Mouse (Mus musculus) hindbrain, embryonic 10.5 days (tissue): ENCODE measurements around the gene Methig1. TPM values are rescaled to one million over a fixed set of nuclear protein-coding genes. Genes with fewer than 3 reads are reported as not detected.
A peak's percentile ranks its signal among the peaks of the same experiment; 100 is the strongest.
"Not testable (repeated sequence)": the region's sequence is repeated elsewhere in the genome, so short reads cannot be mapped to it uniquely, and the experiment has no call there.

Experiments
- DNase-seq: peaks from one replicate; pipeline ENCODE4 v3.0.0-alpha.2; 2017; ENCODE audit warnings: low spot score
- H3K27ac ChIP-seq: fragments of 300-500 bp; sonication (generic); 2 replicates; pipeline ENCODE4 v1.5.1; 2016; ENCODE audit warnings: mild to moderate bottlenecking, moderate library complexity
- H3K27me3 ChIP-seq: fragments of 300-500 bp; sonication (generic); 2 replicates; pipeline ENCODE4 v1.6.1; 2016; ENCODE audit warnings: mild to moderate bottlenecking; ENCODE audit not compliant: poor library complexity, insufficient read depth, severe bottlenecking
- H3K36me3 ChIP-seq: fragments of 300-500 bp; sonication (generic); 2 replicates; pipeline ENCODE4 v1.6.1; 2016; ENCODE audit warnings: mild to moderate bottlenecking, moderate library complexity
- H3K4me1 ChIP-seq: fragments of 300-500 bp; sonication (generic); replicated peaks from 2 replicates; pipeline ENCODE4 v1.6.1; 2016; ENCODE audit warnings: mild to moderate bottlenecking
- H3K4me3 ChIP-seq: fragments of 300-500 bp; sonication (generic); 2 replicates; pipeline ENCODE4 v1.5.1; 2016; ENCODE audit warnings: mild to moderate bottlenecking, moderate library complexity
- H3K9me3 ChIP-seq: fragments of 300-500 bp; sonication (generic); 2 replicates; pipeline ENCODE4 v1.6.1; 2016; ENCODE audit warnings: mild to moderate bottlenecking, moderate library complexity
- WGBS: fragments of 180-500 bp; shearing (Covaris S2); methylation state at CpG from one replicate; pipeline ENCODE4 v1.1.7; 2016; 5-methylcytosine and 5-hydroxymethylcytosine counted together
- polyA plus RNA-seq: library from polyadenylated mRNA; unstranded; fragments of >200 nt; fragmentation: Nextera tagmentation; extraction: Ambion mirVana; gene quantifications from 2 replicates; pipeline ENCODE4 v1.2.1, GENCODE M21; 2016

Methig1 gene
- polyA plus RNA-seq, 1 experiment from 2014 or later, result 0.21 TPM

DNA sequence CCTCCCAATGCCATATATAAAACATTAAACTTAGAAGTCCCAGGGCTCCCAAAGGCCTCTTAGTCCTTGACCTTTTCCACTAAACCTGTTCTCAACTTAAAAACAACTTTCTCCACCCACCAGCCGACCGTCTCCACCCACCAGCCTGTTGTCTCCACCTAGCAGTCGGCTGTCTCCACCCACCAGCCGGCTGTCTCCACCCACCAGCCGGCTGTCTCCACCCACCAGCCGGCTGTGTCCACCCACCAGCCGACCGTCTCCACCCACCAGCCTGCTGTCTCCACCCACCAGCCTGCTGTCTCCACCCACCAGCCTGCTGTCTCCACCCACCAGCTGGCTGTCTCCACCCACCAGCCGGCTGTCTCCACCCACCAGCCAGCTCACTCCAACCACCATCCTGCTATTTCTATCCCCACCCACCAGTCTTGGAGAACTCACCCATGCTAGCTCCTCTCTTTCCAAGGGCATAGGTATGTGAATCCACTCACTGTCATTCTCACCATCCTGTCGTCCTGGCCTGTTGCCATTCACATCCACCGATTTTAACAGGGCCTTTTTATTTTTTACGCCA, 28.8 kb upstream of the Methig1 start:
- Histone ChIP-seq H3K4me1 (no peaks in the 10 kb centered on the region), H3K27ac (no peak overlapping the region), H3K27me3 (no peaks in the 10 kb centered on the region), H3K9me3 (no peaks in the 10 kb centered on the region), H3K36me3 (no peaks in the 10 kb centered on the region), H3K4me3 (no peak overlapping the region)
- 70% methylated on average over 12 of the region's 12 CpGs for WGBS
- DNase-seq, result no peak

DNA sequence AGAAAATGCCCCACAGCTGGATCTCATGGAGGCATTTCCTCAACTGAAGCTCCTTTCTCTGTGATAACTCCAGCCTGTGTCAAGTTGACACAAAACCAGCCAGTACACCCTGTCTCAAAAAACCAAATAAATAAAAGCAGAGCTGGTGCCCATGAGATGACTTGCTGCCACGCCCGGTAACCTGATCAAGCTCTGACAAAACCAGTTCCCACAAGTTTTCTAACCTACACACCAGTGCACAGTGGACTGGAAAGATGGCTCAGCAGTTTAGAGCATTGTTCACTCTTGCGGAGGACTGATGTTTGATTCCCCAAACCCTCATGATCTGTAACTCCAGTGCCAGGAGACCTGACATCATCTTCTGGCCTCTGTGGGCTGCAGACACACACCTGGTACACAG, 27.7 kb upstream of the Methig1 start:
- no peaks in the 10 kb centered on the region for H3K36me3 ChIP-seq
- 91% methylated on average over 3 of the region's 3 CpGs for WGBS

GRCm38 (mm10) chr15:100328089-100328488, 24.9 kb upstream of the Methig1 start:
- not testable (repeated sequence) for H3K36me3 ChIP-seq, H3K9me3 ChIP-seq, H3K4me3 ChIP-seq, H3K27me3 ChIP-seq, H3K4me1 ChIP-seq, H3K27ac ChIP-seq, DNase-seq
- 66% methylated on average over 4 of the region's 4 CpGs for WGBS

More for the DNA sequence above, 27.7 kb upstream of the Methig1 start:
- H3K4me1 ChIP-seq, result no peaks in the 10 kb centered on the region
- H3K27me3 ChIP-seq, result no peaks in the 10 kb centered on the region
- H3K4me3 ChIP-seq, result no peak overlapping the region
- no peak overlapping the region for H3K27ac ChIP-seq
- no peaks in the 10 kb centered on the region for H3K9me3 ChIP-seq
- DNase-seq, result no peak

DNA sequence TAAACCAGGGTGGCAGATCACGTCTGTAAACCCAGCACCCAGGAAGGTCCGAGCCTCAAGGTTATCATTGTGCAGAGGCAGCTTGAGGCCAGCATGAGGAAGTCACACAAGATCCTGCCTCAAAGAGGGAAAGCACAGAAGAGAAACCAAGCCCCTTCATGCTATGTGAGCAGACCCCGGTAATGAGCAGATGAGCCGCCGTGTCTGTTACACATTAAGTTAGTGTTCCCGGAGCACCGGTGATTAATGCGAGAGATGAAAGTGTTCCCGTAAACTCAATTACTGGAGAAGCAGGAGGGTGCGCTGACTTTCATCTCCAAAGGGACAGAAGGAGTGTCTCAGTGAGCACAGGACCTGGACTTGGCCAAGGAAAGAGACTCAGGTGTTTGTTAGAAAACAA, 23.6 kb upstream of the Methig1 start:
- not testable (repeated sequence) for H3K9me3 ChIP-seq, DNase-seq, H3K27me3 ChIP-seq, H3K36me3 ChIP-seq, H3K4me3 ChIP-seq, H3K27ac ChIP-seq, H3K4me1 ChIP-seq
- WGBS, result 76% methylated on average over 10 of the region's 10 CpGs

DNA sequence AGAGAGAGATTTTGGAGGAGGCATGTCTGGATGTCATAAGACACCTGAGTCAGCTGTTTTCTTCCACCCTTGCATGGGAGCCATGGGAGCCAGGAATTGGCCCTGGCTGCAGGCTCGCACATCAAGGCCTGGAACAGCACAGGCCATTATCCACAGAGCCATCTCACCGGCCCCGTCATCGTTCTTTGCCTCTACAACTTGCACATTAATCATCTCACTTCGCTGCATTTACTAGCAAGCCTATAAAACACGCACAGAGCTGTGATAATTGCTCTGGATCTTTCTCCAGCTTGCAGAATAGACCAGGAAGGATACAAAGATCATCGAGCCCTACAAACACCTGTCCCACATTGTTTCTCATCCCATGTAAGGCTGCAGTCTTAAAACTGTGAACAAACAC, 22.2 kb upstream of the Methig1 start:
- no peak overlapping the region for H3K4me3 ChIP-seq
- 93% methylated on average over 7 of the region's 7 CpGs for WGBS

DNA sequence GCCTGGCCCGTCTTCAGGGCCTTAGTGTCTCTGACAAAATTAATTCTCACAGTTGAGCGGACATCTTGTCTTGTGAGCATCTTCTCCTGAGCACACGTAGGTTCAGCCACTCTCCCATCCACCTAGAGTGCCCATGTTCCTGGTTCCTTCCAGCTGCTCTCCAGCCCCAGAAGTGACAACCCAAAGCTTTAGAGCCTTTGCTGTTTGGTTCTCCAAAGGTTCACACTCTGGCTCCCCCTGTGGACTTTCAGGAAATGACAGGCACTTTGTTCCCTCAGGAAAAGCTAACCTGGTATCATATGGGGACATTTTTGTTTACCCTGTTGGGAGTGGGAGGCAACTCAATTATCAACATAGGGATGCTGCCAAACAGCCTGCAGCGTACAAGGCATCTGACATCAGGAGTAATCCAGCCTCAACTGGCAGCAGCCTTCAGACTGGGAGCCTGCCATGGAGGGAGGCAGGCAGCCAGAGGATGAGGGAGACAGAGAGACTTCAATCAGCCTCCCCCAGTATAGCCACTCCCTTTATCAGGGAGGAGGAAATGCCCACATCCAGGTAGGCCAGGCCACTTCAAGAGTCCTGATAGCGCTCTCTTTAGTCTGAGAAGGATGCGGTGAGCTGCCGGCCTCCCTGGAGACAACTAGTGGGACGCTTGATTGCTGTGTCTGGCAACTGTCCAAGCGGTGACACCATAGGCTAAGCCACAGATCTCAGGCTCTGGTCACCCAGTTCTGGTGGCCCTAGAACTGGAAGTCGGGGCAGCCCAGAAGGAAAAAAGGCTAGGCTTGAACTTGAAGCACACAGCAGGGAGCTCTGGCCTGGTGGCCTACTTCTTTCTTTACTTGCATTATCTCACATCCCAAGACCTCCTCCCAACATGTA, 20.6 kb upstream of the Methig1 start:
- H3K27ac ChIP-seq, H3K27me3 ChIP-seq, H3K9me3 ChIP-seq, H3K4me3 ChIP-seq, DNase-seq, H3K4me1 ChIP-seq, H3K36me3 ChIP-seq: not testable (repeated sequence)
- 52% methylated on average over 3 of the region's 10 CpGs for WGBS

More for the DNA sequence above, 22.2 kb upstream of the Methig1 start:
- no peak for DNase-seq
- no peaks in the 10 kb centered on the region for H3K27me3 ChIP-seq
- no peak overlapping the region for H3K27ac ChIP-seq
- H3K36me3 ChIP-seq, result no peaks in the 10 kb centered on the region
- H3K4me1 ChIP-seq, result no peaks in the 10 kb centered on the region
- no peaks in the 10 kb centered on the region for H3K9me3 ChIP-seq

- Histone ChIP-seq H3K36me3 (no peaks in the 10 kb centered on the region), H3K27ac (no peak within 1 kb of the TSS), H3K9me3 (no peaks in the 10 kb centered on the region), H3K4me3 (no peak within 1 kb of the TSS), H3K27me3 (no peaks in the 10 kb centered on the region), H3K4me1 (no peaks in the 10 kb centered on the region)
- WGBS, result 85% methylated on average over 10 of the region's 10 CpGs
- no peak for DNase-seq
Observed at GRCm38 (mm10) chr15:100334629-100335028, 18.3 kb upstream of the Methig1 start, which contains the start of gene Mettl7a3. Gene Mettl7a3 (plus strand): TSS chr15:100334929.

GRCm38 (mm10) chr15:100337328-100337727, 15.6 kb upstream of the Methig1 start:
- not testable (repeated sequence) for H3K27me3 ChIP-seq, H3K27ac ChIP-seq, H3K4me1 ChIP-seq, DNase-seq, H3K9me3 ChIP-seq, H3K36me3 ChIP-seq, H3K4me3 ChIP-seq

GRCm38 (mm10) chr15:100337847-100338246, 15.1 kb upstream of the Methig1 start:
- not testable (repeated sequence) for H3K27me3 ChIP-seq, H3K27ac ChIP-seq, H3K36me3 ChIP-seq, H3K4me3 ChIP-seq, H3K9me3 ChIP-seq, H3K4me1 ChIP-seq
- DNase-seq, result peak; percentile 33
- WGBS, result 39% methylated on average over 10 of the region's 10 CpGs

- H3K9me3 ChIP-seq, H3K27me3 ChIP-seq, H3K4me3 ChIP-seq, H3K36me3 ChIP-seq, H3K4me1 ChIP-seq, DNase-seq, H3K27ac ChIP-seq: not testable (repeated sequence)
- WGBS, result 83% methylated on average over 4 of the region's 5 CpGs
Observed at GRCm38 (mm10) chr15:100341314-100341980, 11.5 kb upstream of the Methig1 start.

GRCm38 (mm10) chr15:100345484-100345883, 7.5 kb upstream of the Methig1 start:
- Histone ChIP-seq H3K27ac (no peak overlapping the region), H3K4me3 (no peak overlapping the region), H3K27me3 (no peaks in the 10 kb centered on the region), H3K36me3 (no peaks in the 10 kb centered on the region), H3K4me1 (peaks cover 8% of the 10 kb centered on the region; the same call in 1 of the 2 replicates), H3K9me3 (no peaks in the 10 kb centered on the region; the same call in 1 of the 2 replicates)
- no peak for DNase-seq

- no peak for DNase-seq
- Histone ChIP-seq H3K4me3 (no peak overlapping the region), H3K36me3 (no peaks in the 10 kb centered on the region), H3K9me3 (no peaks in the 10 kb centered on the region; the same call in 1 of the 2 replicates), H3K4me1 (peaks cover 8% of the 10 kb centered on the region; the same call in 1 of the 2 replicates), H3K27ac (0 out of 2 replicates have a peak overlapping the region, but pooled peaks have one; percentile 24), H3K27me3 (no peaks in the 10 kb centered on the region)
- WGBS, result 70% methylated on average over 14 of the region's 14 CpGs
Observed at GRCm38 (mm10) chr15:100346761-100347160, 6.2 kb upstream of the Methig1 start.

GRCm38 (mm10) chr15:100349496-100349895, 3.5 kb upstream of the Methig1 start:
- no peak overlapping the region for H3K4me3 ChIP-seq
- WGBS, result 68% methylated on average over 2 of the region's 2 CpGs
- H3K4me1 ChIP-seq, result peaks cover 8% of the 10 kb centered on the region; the same call in 1 of the 2 replicates
- DNase-seq, result no peak
- no peaks in the 10 kb centered on the region for H3K36me3 ChIP-seq
- H3K27ac ChIP-seq, result no peak overlapping the region
- no peaks in the 10 kb centered on the region; the same call in 1 of the 2 replicates for H3K9me3 ChIP-seq
- H3K27me3 ChIP-seq, result no peaks in the 10 kb centered on the region
